Comparison of ENCODE assay signal across 9 mouse cellular contexts in genomic region chr9:87015288-87015937, GRCm38 (mm10). TPM values are rescaled to one million over a fixed set of nuclear protein-coding genes. Genes with fewer than 3 reads are reported as not detected.
DNase-seq lines count a peak whose midpoint lies in the region; ATAC-seq and TF ChIP-seq lines count a peak whose summit lies in the region.
"Had no signal": no experiment of that assay in that cellular context is flagged by ENCODE, and none has a peak within 500 bp of the region (broad histone marks: within the 10 kb centered on the region; RNA-seq: fewer than 3 reads in every experiment).

TSS of gene Ripply2 (plus strand) at chr9:87015537.

- DNase-seq in heart, adult 18-20 months: no peak
- peak; percentile 49 for DNase-seq in right cerebral cortex, postnatal 4 days
- DNase-seq in urinary bladder, postnatal 14 days (ENCODE audit: low spot score): no peak

- no peak for TF ChIP-seq CTCF in bone marrow macrophage, adult 2 months (IDR thresholded peaks at IDR 0.05; ENCODE audit: low read depth, low read length)
- no peak for TF ChIP-seq CTCF in embryonic fibroblast, embryonic 13.5 days (IDR thresholded peaks at IDR 0.05; ENCODE audit: borderline replicate concordance, insufficient read depth, low read length)

- no peaks in the 10 kb centered on the region for H3K9me3 ChIP-seq in heart, embryonic 11.5 days (replicated peaks; ENCODE audit: control insufficient read depth, low read length)
- H3K9me3 ChIP-seq in intestine, embryonic 16.5 days (ENCODE audit: control insufficient read depth, low read length): no peaks in the 10 kb centered on the region
- H3K9me3 ChIP-seq in liver, embryonic 16.5 days (replicated peaks; ENCODE audit: control insufficient read depth, low read length): no peaks in the 10 kb centered on the region

- H3K36me3 ChIP-seq in heart, embryonic 11.5 days (ENCODE audit: control insufficient read depth, insufficient read depth, low read length): no peaks in the 10 kb centered on the region
- H3K36me3 ChIP-seq in intestine, embryonic 16.5 days (ENCODE audit: control insufficient read depth, insufficient read depth, low read length): no peaks in the 10 kb centered on the region
- no peaks in the 10 kb centered on the region for H3K36me3 ChIP-seq in liver, embryonic 16.5 days (ENCODE audit: control insufficient read depth, insufficient read depth)

- WGBS in heart, embryonic 11.5 days (ENCODE audit: insufficient replicate concordance): under 1% methylated on average over 71 of the region's 71 CpGs
- WGBS in intestine, embryonic 16.5 days: under 1% methylated on average over 71 of the region's 71 CpGs
- WGBS in liver, embryonic 16.5 days (ENCODE audit: insufficient replicate concordance): 1% methylated on average over 70 of the region's 71 CpGs

- 0 out of 2 replicates have a peak, but pooled peaks have one; percentile 42 for ATAC-seq in heart, embryonic 11.5 days (replicated peaks; ENCODE audit: insufficient number of reproducible peaks, low FRiP score, low TSS enrichment)
- 0 out of 2 replicates have a peak, but pooled peaks have one; percentile 23 for ATAC-seq in intestine, embryonic 16.5 days
- ATAC-seq in liver, embryonic 16.5 days (ENCODE audit: low read depth): peak; percentile 27; the same call in 1 of the 2 replicates

- H3K4me2 ChIP-seq in heart, embryonic 11.5 days: peak within 1 kb of the TSS; percentile 94
- H3K4me2 ChIP-seq in intestine, embryonic 16.5 days (ENCODE audit: low read depth, low read length): peak within 1 kb of the TSS; percentile 75
- H3K4me2 ChIP-seq in liver, embryonic 16.5 days (ENCODE audit: low read depth, low read length): peak within 1 kb of the TSS; percentile 48

- peaks cover 35% of the 10 kb centered on the region for H3K27me3 ChIP-seq in heart, embryonic 11.5 days (ENCODE audit: control insufficient read depth, insufficient read depth, low read length)
- H3K27me3 ChIP-seq in intestine, embryonic 16.5 days (replicated peaks; ENCODE audit: control insufficient read depth, insufficient read depth, low read length): peaks cover 31% of the 10 kb centered on the region
- H3K27me3 ChIP-seq in liver, embryonic 16.5 days (ENCODE audit: control insufficient read depth, insufficient read depth, low read depth, low read length): peaks cover 37% of the 10 kb centered on the region

- no peak for TF ChIP-seq POLR2A in bone marrow macrophage, adult 2 months (IDR thresholded peaks at IDR 0.05; ENCODE audit: borderline replicate concordance, low read depth, low read length)
- TF ChIP-seq POLR2A in embryonic fibroblast, embryonic 13.5 days (IDR thresholded peaks at IDR 0.05; ENCODE audit: low read depth, low read length): no peak

- H3K4me1 ChIP-seq in heart, embryonic 11.5 days (ENCODE audit: control insufficient read depth, insufficient read depth, low read length): no peaks in the 10 kb centered on the region
- H3K4me1 ChIP-seq in bone marrow macrophage, adult 2 months (ENCODE audit: control insufficient read depth, insufficient read depth, low read length): peaks cover 2% of the 10 kb centered on the region; the same call in 1 of the 2 replicates
- H3K4me1 ChIP-seq in embryonic fibroblast, embryonic 13.5 days (ENCODE audit: control insufficient read depth, insufficient read depth, low read length): no peaks in the 10 kb centered on the region
- peaks cover 4% of the 10 kb centered on the region; the same call in 1 of the 2 replicates for H3K4me1 ChIP-seq in intestine, embryonic 16.5 days (ENCODE audit: control insufficient read depth, insufficient read depth, low read length)
- H3K4me1 ChIP-seq in liver, embryonic 16.5 days (ENCODE audit: control insufficient read depth, low read depth, low read length): no peaks in the 10 kb centered on the region

- H3K27ac ChIP-seq in heart, embryonic 11.5 days (ENCODE audit: low read depth, low read length): no peak within 1 kb of the TSS
- H3K27ac ChIP-seq in bone marrow macrophage, adult 2 months (ENCODE audit: insufficient read depth, low read depth, low read length): no peak within 1 kb of the TSS
- no peak within 1 kb of the TSS for H3K27ac ChIP-seq in embryonic fibroblast, embryonic 13.5 days (ENCODE audit: insufficient read depth, low read length)
- no peak within 1 kb of the TSS for H3K27ac ChIP-seq in intestine, embryonic 16.5 days (ENCODE audit: low read length)
- no peak within 1 kb of the TSS for H3K27ac ChIP-seq in liver, embryonic 16.5 days (ENCODE audit: low read length)

- H3K4me3 ChIP-seq in heart, embryonic 11.5 days (ENCODE audit: low read depth, low read length): peak within 1 kb of the TSS; percentile 56
- H3K4me3 ChIP-seq in bone marrow macrophage, adult 2 months (ENCODE audit: insufficient read depth, low read length): peak within 1 kb of the TSS; percentile 59
- H3K4me3 ChIP-seq in embryonic fibroblast, embryonic 13.5 days (ENCODE audit: insufficient read depth, low read length): peak within 1 kb of the TSS; percentile 25
- H3K4me3 ChIP-seq in intestine, embryonic 16.5 days (ENCODE audit: low read length): peak within 1 kb of the TSS; percentile 45
- H3K4me3 ChIP-seq in liver, embryonic 16.5 days (ENCODE audit: low read depth, low read length): peak within 1 kb of the TSS; percentile 28

- peak within 1 kb of the TSS; percentile 54; the same call in 1 of the 2 replicates for H3K9ac ChIP-seq in heart, embryonic 11.5 days (ENCODE audit: low read depth, low read length)
- peak within 1 kb of the TSS; percentile 46; the same call in 1 of the 2 replicates for H3K9ac ChIP-seq in intestine, embryonic 16.5 days (ENCODE audit: low read depth, low read length)
- H3K9ac ChIP-seq in liver, embryonic 16.5 days (ENCODE audit: low read depth, low read length): no peak within 1 kb of the TSS

RNA-seq across cellular contexts. Expression of gene Ripply2, which starts in this region (rescaled TPM):
- 0.26 and 0.49 TPM in 2 replicates for polyA plus RNA-seq in heart, embryonic 11.5 days (2014; fragmentation: Nextera tagmentation; extraction: Ambion mirVana)
- total RNA-seq in heart, adult 18-20 months (2021): not detected
- polyA plus RNA-seq in bone marrow macrophage, adult 2 months (2012; ENCODE audit: insufficient read depth, insufficient read length, missing spikeins): not detected in 2 replicates
- polyA plus RNA-seq in embryonic fibroblast, embryonic 13.5 days (2011; ENCODE audit: insufficient read length, low read depth, missing spikeins): not detected in 2 replicates
- 0.27 and 0.49 TPM in 2 replicates for polyA plus RNA-seq in intestine, embryonic 16.5 days (2015; fragmentation: Nextera tagmentation; extraction: Ambion mirVana)
- polyA plus RNA-seq in liver, embryonic 16.5 days (2015; fragmentation: Nextera tagmentation; extraction: Ambion mirVana): not detected in 2 replicates
- total RNA-seq: CH12.LX had no signal

Comparison
In these comparisons a context has a peak if more than half of its experiments do, and no peak if none do; other contexts are left out.
1. Peak in ATAC-seq, H3K4me3 ChIP-seq, H3K9ac ChIP-seq and H3K4me2 ChIP-seq in heart, embryonic 11.5 days; RNA of the gene not detected or under 1 TPM.
2. Peak in ATAC-seq, H3K4me3 ChIP-seq, H3K9ac ChIP-seq and H3K4me2 ChIP-seq in intestine, embryonic 16.5 days; RNA of the gene not detected or under 1 TPM.
3. Peak in ATAC-seq, H3K4me3 ChIP-seq and H3K4me2 ChIP-seq in liver, embryonic 16.5 days; RNA of the gene not detected or under 1 TPM.